Mouse (Mus musculus) adrenal gland, postnatal 36 days (tissue): ENCODE measurements around the gene Ccdc9. TPM values are rescaled to one million over a fixed set of nuclear protein-coding genes. Genes with fewer than 3 reads are reported as not detected.
"Not testable (repeated sequence)": the region's sequence is repeated elsewhere in the genome, so short reads cannot be mapped to it uniquely, and the experiment has no call there.

Experiments used
- DNase-seq, 2 experiments: peaks; one replicate each; pipeline ENCODE4 v3.0.0; 2021; ENCODE audit warnings: mixed read lengths in 1 of 2
- total RNA-seq, 2 experiments: library from RNA; stranded (reverse); gene quantifications; 2 replicates each; pipeline ENCODE4 v1.2.3; 2021

Gene Ccdc9
- total RNA-seq, 2 experiments from 2014 or later, result 59.5 to 73.6 TPM

GRCm38 (mm10) chr7:16308555-16309317, 22.1 kb upstream of the Ccdc9 start:
- DNase-seq, result no peak

GRCm38 (mm10) chr7:16308093-16308492, 21.5 kb upstream of the Ccdc9 start, which contains the start of gene Bbc3:
Gene Bbc3, plus strand, starts transcription at chr7:16308393.
- not testable (repeated sequence) for DNase-seq

- DNase-seq, result not testable (repeated sequence)
These were observed 20.5 kb upstream of the Ccdc9 start for GRCm38 (mm10) chr7:16307141-16307540.

- peak; percentile 96 for DNase-seq
These were observed 12.9 kb upstream of the Ccdc9 start for GRCm38 (mm10) chr7:16299419-16300035.

GRCm38 (mm10) chr7:16298927-16299326, 12.3 kb upstream of the Ccdc9 start:
- DNase-seq, result no peak

GRCm38 (mm10) chr7:16297616-16298015, 11.0 kb upstream of the Ccdc9 start:
- no peak for DNase-seq

GRCm38 (mm10) chr7:16296766-16297390, 10.3 kb upstream of the Ccdc9 start:
- DNase-seq, result peak; percentile 92 to 97

- no peak for DNase-seq
These were observed 9.6 kb upstream of the Ccdc9 start for GRCm38 (mm10) chr7:16296146-16296545.

GRCm38 (mm10) chr7:16295321-16295900, 8.8 kb upstream of the Ccdc9 start:
- peak; percentile 89 for DNase-seq

GRCm38 (mm10) chr7:16294837-16295236, 8.2 kb upstream of the Ccdc9 start:
- peak; percentile 95 for DNase-seq

GRCm38 (mm10) chr7:16294346-16294745, 7.8 kb upstream of the Ccdc9 start:
- no peak for DNase-seq

- DNase-seq, result no peak
These were observed 1.2 kb upstream of the Ccdc9 start for GRCm38 (mm10) chr7:16287791-16288190.

GRCm38 (mm10) chr7:16287016-16287415, 421 bp upstream of the Ccdc9 start:
- no peak for DNase-seq

GRCm38 (mm10) chr7:16285450-16286025, 1.1 kb downstream of the Ccdc9 start:
- peak; percentile 71 to 79 for DNase-seq

GRCm38 (mm10) chr7:16284904-16285303, 1.7 kb downstream of the Ccdc9 start:
- DNase-seq, result no peak

- DNase-seq, result no peak
These were observed 2.6 kb downstream of the Ccdc9 start for GRCm38 (mm10) chr7:16284001-16284400.

- DNase-seq, result no peak
These were observed 4.3 kb downstream of the Ccdc9 start for GRCm38 (mm10) chr7:16282334-16282733.

- no peak for DNase-seq
These were observed 5.9 kb downstream of the Ccdc9 start for GRCm38 (mm10) chr7:16280721-16281120.

- no peak for DNase-seq
These were observed 11.4 kb downstream of the Ccdc9 start for GRCm38 (mm10) chr7:16274922-16275890.

GRCm38 (mm10) chr7:16273766-16274140, 12.8 kb downstream of the Ccdc9 start:
- peak; percentile 71 to 81 for DNase-seq
